Mouse (Mus musculus) hematopoietic stem cell, adult 5-6 weeks (primary cell): ENCODE measurements at regions not wholly inside any gene's neighbourhood (a gene's known extent, or its start where the extent isn't known, plus 50 kb on each side); places are given as distances from the start of the nearest gene placed in this dataset.
"Not testable (repeated sequence)": the region's sequence is repeated elsewhere in the genome, so short reads cannot be mapped to it uniquely, and the experiment has no call there.

Source experiments
- ATAC-seq, 2 experiments: fragments of 125-278 bp in 1 of 2; replicated peaks in 1 of 2; 2 replicates each; pipeline ENCODE4 v1.8.0; 2016 to 2017; ENCODE audit warnings: inconsistent platforms in 2 of 2, mild to moderate bottlenecking in 2 of 2, moderate number of reproducible peaks in 2 of 2, low read depth in 1 of 2, moderate TSS enrichment in 1 of 2; ENCODE audit not compliant: low FRiP score in 2 of 2, poor library complexity in 2 of 2, severe bottlenecking in 2 of 2, insufficient read depth in 1 of 2, low TSS enrichment in 1 of 2

GRCm38 (mm10) chr10:38704762-38705130 is 116.8 kb downstream of the Rfpl4b start:
- not testable (repeated sequence) for ATAC-seq

DNA sequence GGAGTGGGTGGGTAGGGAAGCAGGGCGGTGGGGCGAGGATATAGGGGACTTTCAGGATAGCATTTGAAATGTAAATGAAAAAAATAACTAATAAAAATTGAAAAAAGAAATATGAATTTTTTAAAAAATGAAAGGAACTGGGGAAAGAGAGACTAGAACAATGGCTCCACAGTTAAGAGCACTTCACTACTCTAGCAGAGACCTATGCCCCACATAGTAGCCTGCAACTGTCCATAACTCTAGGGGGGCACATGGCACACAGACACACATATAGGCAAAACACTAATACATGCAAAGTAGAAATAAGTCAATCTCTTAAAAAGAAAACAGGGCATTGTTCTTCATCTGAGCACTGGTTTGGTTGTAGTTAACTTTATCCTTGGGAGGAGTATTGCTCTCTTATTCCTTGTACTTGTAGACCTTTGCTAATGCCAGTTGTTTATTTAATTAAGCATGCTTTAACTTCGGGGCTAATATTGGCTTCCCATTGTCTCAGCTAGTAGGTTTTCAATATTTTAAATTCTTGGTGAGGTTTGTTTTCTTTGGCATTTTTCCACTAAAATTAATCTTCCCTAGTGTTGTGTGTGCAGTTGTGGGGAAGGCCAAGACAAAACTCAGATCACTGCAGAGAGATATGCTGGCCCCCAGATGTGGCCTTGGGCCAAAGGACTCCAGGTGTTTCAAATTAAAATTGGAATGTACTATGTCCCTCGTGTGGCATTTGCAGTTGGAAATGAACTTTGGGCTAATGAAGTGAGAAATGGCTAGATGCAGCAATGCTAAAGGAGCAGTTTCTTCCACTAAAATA is 117.4 kb downstream of the Rfpl4b start:
- no peak for ATAC-seq

- ATAC-seq = no peak
These were observed 144.1 kb downstream of the Rfpl4b start for GRCm38 (mm10) chr10:38677453-38677852.

DNA sequence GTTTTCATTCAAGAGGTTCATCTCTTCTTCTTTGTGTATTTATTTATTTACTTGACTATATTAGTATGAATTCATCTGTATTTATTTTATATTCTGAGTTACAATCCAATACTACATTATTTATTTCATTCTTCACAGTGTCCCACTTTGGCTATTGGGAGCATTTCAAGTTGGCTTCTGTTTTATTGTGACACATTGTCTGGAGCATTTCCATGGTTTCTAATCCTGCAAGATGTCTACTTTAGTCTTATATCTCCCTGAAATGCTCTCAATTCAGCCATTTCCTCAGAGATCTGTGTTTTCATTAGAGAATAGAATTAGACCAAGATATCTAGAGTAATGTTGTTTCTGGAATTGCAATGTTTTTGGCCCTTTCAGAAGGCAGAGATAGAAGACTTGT is 153.0 kb downstream of the Rfpl4b start:
- ATAC-seq = no peak

- ATAC-seq = no peak
These were observed 153.7 kb downstream of the Rfpl4b start for GRCm38 (mm10) chr10:38667841-38668240.

- no peak for ATAC-seq
These were observed 185.9 kb downstream of the Rfpl4b start for GRCm38 (mm10) chr10:38635695-38636094.

GRCm38 (mm10) chr10:38629907-38630505 is 191.6 kb downstream of the Rfpl4b start:
- ATAC-seq = no peak

DNA sequence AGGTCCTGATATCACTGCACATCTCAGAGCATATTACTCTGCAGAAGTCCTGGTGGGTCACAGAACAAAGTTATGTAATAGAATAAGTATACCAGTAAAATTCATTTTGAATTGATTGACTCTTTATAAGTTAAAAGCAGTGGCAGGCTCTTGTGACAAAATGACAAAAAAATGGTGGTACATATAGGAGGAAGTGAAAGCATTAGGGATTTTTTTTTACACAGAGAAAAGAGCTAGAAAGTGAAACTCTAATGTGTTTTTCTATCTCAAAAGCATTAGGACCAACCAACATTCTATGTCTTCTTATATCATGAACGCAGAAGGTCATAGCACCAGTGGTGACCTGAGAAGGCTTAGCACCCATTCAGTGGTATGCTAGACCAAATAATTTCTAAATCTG is 198.2 kb downstream of the Rfpl4b start:
- ATAC-seq = no peak

- ATAC-seq = no peak
These were observed 211.7 kb downstream of the Rfpl4b start for GRCm38 (mm10) chr10:38609606-38610510.

GRCm38 (mm10) chr10:38586061-38586460 is 235.5 kb downstream of the Rfpl4b start:
- no peak for ATAC-seq

DNA sequence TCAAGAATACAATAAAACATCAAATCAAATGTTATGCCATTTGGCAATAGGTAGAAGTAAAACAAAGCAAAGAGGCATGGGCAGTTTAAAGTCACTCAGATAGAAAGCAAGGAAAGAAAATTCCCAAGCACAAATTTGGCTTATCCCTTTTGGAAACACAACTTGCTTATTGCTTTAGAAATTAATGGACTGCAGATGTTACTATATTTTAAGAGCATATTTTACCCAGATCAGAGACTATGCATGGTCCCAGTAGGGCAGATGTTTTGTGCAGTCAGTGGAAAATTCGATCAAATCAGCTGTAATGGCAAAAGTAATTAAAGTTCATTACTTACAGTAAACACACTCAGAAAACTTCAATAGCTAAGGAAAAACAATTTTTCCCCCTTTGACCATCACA is 245.9 kb downstream of the Rfpl4b start:
- no peak for ATAC-seq

GRCm38 (mm10) chr10:38573728-38574127 is 247.9 kb downstream of the Rfpl4b start:
- no peak for ATAC-seq

GRCm38 (mm10) chr10:38573146-38573545 is 248.4 kb downstream of the Rfpl4b start:
- ATAC-seq = no peak

DNA sequence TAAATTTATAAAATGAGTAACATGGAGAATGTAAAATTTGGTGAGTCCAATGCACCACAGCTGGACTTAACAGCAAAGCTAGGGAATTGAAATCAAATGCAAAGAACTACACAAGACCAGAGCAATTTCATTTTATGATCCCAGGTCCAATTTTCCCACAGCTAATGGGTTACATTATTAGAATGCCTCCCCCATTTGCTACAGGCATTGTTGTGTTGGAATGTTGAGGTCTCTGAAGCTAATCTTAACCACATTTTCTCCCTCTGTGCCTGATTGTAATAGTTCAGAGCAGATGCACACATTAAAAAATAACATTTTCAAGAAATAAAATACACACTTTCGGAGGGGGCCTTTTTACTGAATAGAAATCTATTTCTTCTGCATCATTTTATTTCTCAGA is 254.3 kb downstream of the Rfpl4b start:
- ATAC-seq = no peak

- ATAC-seq = no peak
These were observed 255.2 kb downstream of the Rfpl4b start for GRCm38 (mm10) chr10:38566361-38566760.

DNA sequence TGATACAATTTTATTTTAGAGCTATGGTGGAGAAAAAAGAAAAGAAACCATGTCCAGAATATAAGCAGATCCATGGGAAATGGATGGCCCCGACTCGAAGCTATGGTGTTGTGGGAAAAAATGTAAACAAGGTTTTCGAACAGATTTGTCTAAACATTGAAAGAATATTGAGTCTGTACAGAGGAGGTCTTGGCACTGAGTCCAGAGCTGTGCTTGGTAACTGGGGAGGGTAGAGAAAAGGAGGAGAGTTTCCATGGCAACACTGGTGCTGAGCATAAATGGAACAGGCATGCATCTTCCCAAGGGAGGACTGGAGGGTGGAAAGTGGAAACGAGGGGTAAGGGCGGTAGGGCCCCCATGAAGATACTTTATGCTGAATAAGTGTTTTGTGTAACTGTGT is 266.5 kb downstream of the Rfpl4b start:
- ATAC-seq = no peak

- peak; percentile 37 to 45; a peak in 3 of 4 replicates for ATAC-seq
These were observed 267.6 kb downstream of the Rfpl4b start for GRCm38 (mm10) chr10:38553688-38554680.
